Mouse (Mus musculus) myocyte (in vitro differentiated cells): ENCODE results near the gene Gm21834. TPM values are rescaled to one million over a fixed set of nuclear protein-coding genes. Genes with fewer than 3 reads are reported as not detected.

Source experiments
- H3K27me3 ChIP-seq: one replicate; pipeline ENCODE4 v1.6.1; 2011; ENCODE audit not compliant: control insufficient read depth, insufficient read depth, insufficient read length
- H3K36me3 ChIP-seq: one replicate; pipeline ENCODE4 v1.6.1; 2011; ENCODE audit not compliant: control insufficient read depth, insufficient read depth
- H3K4me2 ChIP-seq: one replicate; pipeline ENCODE4 v1.6.1; 2011; ENCODE audit warnings: low read depth, control low read depth
- H3K4me3 ChIP-seq: one replicate; pipeline ENCODE4 v1.5.1; 2011; ENCODE audit warnings: mild to moderate bottlenecking, control low read depth, moderate library complexity
- H3K79me2 ChIP-seq: one replicate; pipeline ENCODE4 v1.6.1; 2011; ENCODE audit not compliant: control insufficient read depth, insufficient read depth
- H3ac ChIP-seq: one replicate; pipeline ENCODE4 v1.6.1; 2011; ENCODE audit not compliant: control insufficient read depth, insufficient read length
- CEBPB ChIP-seq: IDR thresholded peaks from 2 replicates; pipeline ENCODE4 v1.6.1; 2011; ENCODE audit warnings: mild to moderate bottlenecking, moderate library complexity; ENCODE audit not compliant: poor library complexity, insufficient read depth, severe bottlenecking
- E2F4 ChIP-seq: IDR thresholded peaks from one replicate; pipeline ENCODE4 v1.6.1; 2011; ENCODE audit warnings: mild to moderate bottlenecking, control low read depth, moderate library complexity; ENCODE audit not compliant: insufficient read depth
- MAX ChIP-seq: IDR thresholded peaks from one replicate; pipeline ENCODE4 v1.6.1; 2011; ENCODE audit warnings: low read depth, mild to moderate bottlenecking, control low read depth
- MYOD1 ChIP-seq, 3 experiments: IDR thresholded peaks; one replicate each; pipeline ENCODE4 v1.6.1; 2011; ENCODE audit warnings: control low read depth in 2 of 3, low read depth in 2 of 3, mild to moderate bottlenecking in 2 of 3, moderate library complexity in 1 of 3; ENCODE audit not compliant: insufficient read length in 2 of 3, control insufficient read depth in 1 of 3
- MYOG ChIP-seq, 3 experiments: IDR thresholded peaks; one replicate each; pipeline ENCODE4 v1.6.1; 2011; ENCODE audit warnings: control low read depth in 2 of 3, low read depth in 2 of 3, mild to moderate bottlenecking in 2 of 3; ENCODE audit not compliant: insufficient read length in 2 of 3, control insufficient read depth in 1 of 3, insufficient read depth in 1 of 3
- POLR2A ChIP-seq: IDR thresholded peaks from one replicate; pipeline ENCODE4 v1.6.1; 2011; ENCODE audit warnings: low read depth, mild to moderate bottlenecking, control low read depth, moderate library complexity; ENCODE audit not compliant: insufficient read length
- POLR2AphosphoS2 ChIP-seq: IDR thresholded peaks from one replicate; pipeline ENCODE4 v1.6.1; 2011; ENCODE audit warnings: low read depth, control low read depth; ENCODE audit not compliant: insufficient read length
- REST ChIP-seq: IDR thresholded peaks from one replicate; pipeline ENCODE4 v1.6.1; 2011; ENCODE audit warnings: mild to moderate bottlenecking, control low read depth, moderate library complexity; ENCODE audit not compliant: insufficient read depth, insufficient read length
- SRF ChIP-seq: IDR thresholded peaks from one replicate; pipeline ENCODE4 v1.6.1; 2011; ENCODE audit warnings: low read depth; ENCODE audit not compliant: control insufficient read depth, insufficient read length
- TCF12 ChIP-seq: IDR thresholded peaks from one replicate; pipeline ENCODE4 v1.6.1; 2011; ENCODE audit warnings: mild to moderate bottlenecking, control low read depth; ENCODE audit not compliant: poor library complexity, insufficient read depth, severe bottlenecking
- TCF3 ChIP-seq: IDR thresholded peaks from one replicate; pipeline ENCODE4 v1.6.1; 2011; ENCODE audit warnings: low read depth, control low read depth; ENCODE audit not compliant: insufficient read length
- USF1 ChIP-seq: IDR thresholded peaks from one replicate; pipeline ENCODE4 v1.6.1; 2011; ENCODE audit warnings: low read depth, mild to moderate bottlenecking, control low read depth, moderate library complexity
- polyA plus RNA-seq: library from polyadenylated mRNA; unstranded; fragments of >200 nt; fragmentation: generic; extraction: Trizol; gene quantifications from one replicate; pipeline ENCODE4 v1.2.1, GENCODE M21; 2012; ENCODE audit warnings: missing spikeins

Gene Gm21834
- not detected for polyA plus RNA-seq

DNA sequence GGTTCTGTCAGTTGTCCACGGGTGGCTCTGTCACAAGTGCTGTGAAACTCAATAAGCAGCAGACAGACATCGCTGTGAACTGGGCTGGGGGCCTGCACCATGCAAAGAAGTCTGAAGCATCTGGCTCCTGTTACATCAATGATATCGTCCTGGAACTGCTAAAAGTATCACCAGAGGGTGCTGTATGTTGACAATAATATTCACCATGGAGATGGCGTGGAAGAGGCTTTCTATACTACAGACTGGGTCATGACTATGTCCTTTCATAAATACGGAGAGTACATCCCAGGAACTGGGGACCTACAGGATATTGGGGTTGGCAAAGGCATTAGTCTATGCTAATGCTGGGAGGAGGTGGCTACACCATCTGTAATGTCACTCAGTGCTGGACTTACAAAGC lies at the start of gene Gm21834:
Gm21834 (minus strand) TSS at position 101 of the 400 bp plus-strand sequence.
- Histone ChIP-seq H3K4me3 (no peak within 1 kb of the TSS), H3K27me3 (no peaks in the 10 kb centered on the region), H3K4me2 (no peak within 1 kb of the TSS), H3ac (no peak within 1 kb of the TSS), H3K36me3 (no peaks in the 10 kb centered on the region), H3K79me2 (no peaks in the 10 kb centered on the region)
- no peak for TF ChIP-seq E2F4
- TF ChIP-seq POLR2A, result no peak
- no peak for TF ChIP-seq MYOG (IDR thresholded peaks at IDR 0.05; ENCODE audit: control insufficient read depth in 1 of 3, insufficient read depth in 1 of 3, insufficient read length in 2 of 3, low read depth in 2 of 3)
- TF ChIP-seq MAX, result no peak
- no peak for TF ChIP-seq TCF3
- TF ChIP-seq POLR2AphosphoS2, result no peak
- no peak for TF ChIP-seq TCF12
- TF ChIP-seq USF1, result no peak
- TF ChIP-seq REST, result no peak
- TF ChIP-seq CEBPB, result no peak
- no peak for TF ChIP-seq SRF
- no peak for TF ChIP-seq MYOD1 (IDR thresholded peaks at IDR 0.05; ENCODE audit: control insufficient read depth in 1 of 3, insufficient read length in 2 of 3, low read depth in 2 of 3)

DNA sequence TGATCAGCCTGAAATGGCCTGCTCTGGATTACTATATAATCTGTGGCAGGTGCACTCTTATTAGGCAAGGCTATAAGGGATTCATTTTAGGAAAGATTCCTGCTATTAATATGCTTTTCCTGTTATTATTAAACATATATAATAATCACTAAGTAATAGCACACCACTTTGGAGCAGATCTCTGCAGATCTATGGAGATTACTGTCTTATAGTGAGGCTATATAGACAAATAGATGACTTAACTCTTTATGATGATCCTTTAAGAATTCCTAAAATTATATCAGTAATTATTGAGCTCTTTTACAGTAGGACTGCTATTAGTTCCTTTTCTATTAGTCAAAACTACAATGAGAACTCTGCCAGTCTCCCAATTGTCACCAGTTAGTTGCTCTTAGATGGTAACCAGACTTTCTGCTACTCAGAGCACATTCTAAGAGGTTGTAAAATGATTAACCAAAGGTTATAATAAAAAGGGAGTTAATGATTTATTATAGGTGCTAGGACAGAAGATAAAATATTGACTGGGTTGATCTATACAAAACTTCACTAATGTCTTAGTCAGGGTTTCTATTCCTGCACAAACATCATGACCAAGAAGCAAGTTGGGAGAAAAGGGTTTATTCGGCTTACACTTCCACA lies 46.3 kb upstream of the Gm21834 start:
- H3K27me3 ChIP-seq, result no peaks in the 10 kb centered on the region
- H3K4me2 ChIP-seq, result no peak overlapping the region
- H3K4me3 ChIP-seq, result no peak overlapping the region
- H3ac ChIP-seq, result no peak overlapping the region
- TF ChIP-seq MYOG (IDR thresholded peaks at IDR 0.05; ENCODE audit: control insufficient read depth in 1 of 3, insufficient read depth in 1 of 3, insufficient read length in 2 of 3, low read depth in 2 of 3) (no peak), SRF (no peak), USF1 (no peak), REST (no peak), CEBPB (no peak)
- H3K36me3 ChIP-seq, result no peaks in the 10 kb centered on the region
- no peaks in the 10 kb centered on the region for H3K79me2 ChIP-seq

DNA sequence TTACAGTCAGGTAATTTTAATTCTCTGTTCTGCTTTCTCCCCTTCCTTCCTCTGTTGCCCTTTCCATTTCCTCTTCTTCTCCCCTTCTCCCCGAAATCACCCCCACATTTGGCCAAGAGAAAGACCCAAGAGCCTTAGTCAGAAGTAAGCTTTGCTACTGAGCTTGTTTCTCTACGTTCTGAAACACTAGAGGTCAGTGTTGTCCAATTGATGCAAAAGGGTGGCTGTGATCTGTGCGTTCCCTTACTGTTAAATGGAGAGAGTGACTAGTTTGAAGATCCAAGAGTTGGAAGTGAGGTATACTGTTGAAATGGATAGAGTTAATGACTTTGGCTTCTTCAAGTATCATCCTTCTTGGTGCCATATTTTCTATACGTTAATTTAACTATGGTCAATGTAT lies 28.9 kb upstream of the Gm21834 start:
- no peaks in the 10 kb centered on the region for H3K36me3 ChIP-seq
- TF ChIP-seq E2F4, result no peak

DNA sequence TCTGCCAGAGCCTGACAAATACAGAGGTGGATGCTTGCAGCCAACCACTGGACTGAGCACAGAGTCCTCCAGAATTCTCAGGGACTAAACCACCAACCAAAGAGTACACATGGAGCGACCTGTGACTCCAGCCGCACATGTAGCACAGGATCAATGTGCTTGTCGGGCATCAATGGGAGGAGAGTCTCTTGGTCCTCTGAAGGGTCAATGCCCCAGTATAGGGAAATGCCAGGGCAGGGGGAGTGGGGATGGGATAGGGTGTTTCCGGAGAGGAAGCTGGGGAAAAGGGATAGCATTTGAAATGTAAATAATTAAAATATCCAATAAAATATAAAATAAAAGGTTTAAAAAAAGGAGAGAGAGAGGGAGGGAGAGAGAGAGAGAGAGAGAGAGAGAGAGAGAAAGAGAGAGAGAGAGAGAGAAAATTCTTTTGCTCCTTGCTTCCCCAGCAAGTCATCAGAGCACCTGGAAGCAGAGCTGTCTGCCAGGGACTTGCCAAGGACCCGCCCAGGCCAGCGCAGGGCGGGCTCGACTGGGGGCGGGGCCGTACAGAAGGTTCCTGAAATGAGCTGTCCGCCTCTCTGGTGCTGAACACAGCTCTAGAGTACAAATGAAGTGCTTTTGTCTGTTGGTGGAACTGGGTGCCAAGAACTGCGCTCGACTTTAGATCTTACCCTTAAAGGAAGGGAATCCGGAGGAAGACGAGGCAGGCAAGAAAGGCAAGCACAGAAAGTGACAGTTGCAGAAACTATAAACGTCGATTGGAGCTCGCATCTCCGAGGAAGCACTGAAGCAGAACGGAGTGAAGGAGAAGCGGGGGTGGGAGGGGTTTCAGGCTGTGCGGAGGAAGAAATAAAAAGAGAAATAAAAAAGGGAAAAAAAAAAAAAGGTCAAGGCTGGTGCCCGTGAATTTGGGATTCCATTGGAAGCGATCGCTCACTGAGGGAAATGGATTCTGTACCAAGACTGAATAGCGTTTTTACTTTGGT lies 26.9 kb upstream of the Gm21834 start, which contains the start of gene Cntnap5c:
Cntnap5c (plus strand) TSS at position 949 of the 989 bp plus-strand sequence.
- Histone ChIP-seq H3K27me3 (no peaks in the 10 kb centered on the region), H3K4me3 (no peak within 1 kb of the TSS), H3K4me2 (no peak within 1 kb of the TSS), H3K36me3 (no peaks in the 10 kb centered on the region), H3K79me2 (no peaks in the 10 kb centered on the region), H3ac (no peak within 1 kb of the TSS)
- TF ChIP-seq MYOG (IDR thresholded peaks at IDR 0.05; ENCODE audit: control insufficient read depth in 1 of 3, insufficient read depth in 1 of 3, insufficient read length in 2 of 3, low read depth in 2 of 3) (no peak), E2F4 (no peak), CEBPB (no peak), POLR2A (no peak), MYOD1 (IDR thresholded peaks at IDR 0.05; ENCODE audit: control insufficient read depth in 1 of 3, insufficient read length in 2 of 3, low read depth in 2 of 3) (no peak), TCF3 (no peak), POLR2AphosphoS2 (no peak), TCF12 (no peak), USF1 (no peak), REST (no peak), MAX (no peak), SRF (no peak)

More for the DNA sequence above, 28.9 kb upstream of the Gm21834 start:
- Histone ChIP-seq H3K4me2 (no peak overlapping the region), H3ac (no peak overlapping the region), H3K4me3 (no peak overlapping the region), H3K79me2 (no peaks in the 10 kb centered on the region), H3K27me3 (no peaks in the 10 kb centered on the region)

DNA sequence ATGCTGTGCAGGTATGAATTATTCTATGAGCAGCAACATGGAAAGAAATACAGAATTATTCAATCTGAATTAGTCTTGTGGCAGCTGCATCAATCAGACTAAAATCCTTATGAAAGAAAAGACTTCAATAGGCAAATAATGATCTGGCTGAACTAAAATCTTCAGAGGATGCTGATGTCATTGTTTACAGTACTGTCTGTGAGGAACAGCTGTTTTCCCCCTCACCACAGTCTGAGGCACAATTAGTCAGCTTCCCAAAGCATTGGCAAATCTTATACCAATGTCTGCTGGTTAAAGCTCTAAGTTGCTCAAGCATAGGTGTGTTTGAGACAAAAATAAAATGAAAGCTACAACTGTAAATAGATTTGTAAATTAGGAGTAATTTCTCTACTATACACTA lies 25.3 kb upstream of the Gm21834 start:
- no peak overlapping the region for H3K4me3 ChIP-seq
- no peak overlapping the region for H3ac ChIP-seq
- no peaks in the 10 kb centered on the region for H3K36me3 ChIP-seq
- no peak overlapping the region for H3K4me2 ChIP-seq
- H3K79me2 ChIP-seq, result no peaks in the 10 kb centered on the region
- H3K27me3 ChIP-seq, result no peaks in the 10 kb centered on the region
- no peak for TF ChIP-seq TCF12
- TF ChIP-seq POLR2A, result no peak
- no peak for TF ChIP-seq POLR2AphosphoS2
- TF ChIP-seq USF1, result no peak
- no peak for TF ChIP-seq MAX
- TF ChIP-seq CEBPB, result no peak
- no peak for TF ChIP-seq MYOD1 (IDR thresholded peaks at IDR 0.05; ENCODE audit: control insufficient read depth in 1 of 3, insufficient read length in 2 of 3, low read depth in 2 of 3)
- TF ChIP-seq MYOG (IDR thresholded peaks at IDR 0.05; ENCODE audit: control insufficient read depth in 1 of 3, insufficient read depth in 1 of 3, insufficient read length in 2 of 3, low read depth in 2 of 3), result no peak
- no peak for TF ChIP-seq REST
- no peak for TF ChIP-seq E2F4
- no peak for TF ChIP-seq SRF
- no peak for TF ChIP-seq TCF3
